Mouse (Mus musculus) cortical plate, adult 2 months (tissue): ENCODE results near the gene Zbtb16. TPM values are rescaled to one million over a fixed set of nuclear protein-coding genes. Genes with fewer than 3 reads are reported as not detected.

Source experiments
- H3K27ac ChIP-seq: fragments of 200-500 bp; 2 replicates; pipeline ENCODE4 v1.5.1; 2012; ENCODE audit warnings: low read length, control low read depth, inconsistent platforms; ENCODE audit not compliant: insufficient read depth
- H3K4me1 ChIP-seq: fragments of 200-500 bp; 2 replicates; pipeline ENCODE4 v1.6.1; 2011; ENCODE audit warnings: low read length; ENCODE audit not compliant: control insufficient read depth, insufficient read depth
- H3K4me3 ChIP-seq: fragments of 200-500 bp; 2 replicates; pipeline ENCODE4 v1.5.1; 2011; ENCODE audit warnings: mild to moderate bottlenecking, low read length, control low read depth; ENCODE audit not compliant: insufficient read depth
- CTCF ChIP-seq: fragments of 200-500 bp; IDR thresholded peaks from 2 replicates; pipeline ENCODE4 v1.5.1; 2011; ENCODE audit warnings: mild to moderate bottlenecking, control low read depth, low read length; ENCODE audit not compliant: insufficient read depth; ENCODE audit errors: extremely low read depth
- POLR2A ChIP-seq: fragments of 200-500 bp; IDR thresholded peaks from 2 replicates; pipeline ENCODE4 v1.6.1; 2011; ENCODE audit warnings: mild to moderate bottlenecking, low read length, control low read depth; ENCODE audit not compliant: insufficient read depth; ENCODE audit errors: extremely low read depth
- polyA plus RNA-seq: library from polyadenylated mRNA; depleted of rRNA; stranded (reverse); fragments of >200 nt; gene quantifications from 2 replicates; pipeline ENCODE4 v1.2.3, GENCODE M21; 2012

The Zbtb16 gene
- polyA plus RNA-seq, 1 experiment: 22.0 TPM

DNA sequence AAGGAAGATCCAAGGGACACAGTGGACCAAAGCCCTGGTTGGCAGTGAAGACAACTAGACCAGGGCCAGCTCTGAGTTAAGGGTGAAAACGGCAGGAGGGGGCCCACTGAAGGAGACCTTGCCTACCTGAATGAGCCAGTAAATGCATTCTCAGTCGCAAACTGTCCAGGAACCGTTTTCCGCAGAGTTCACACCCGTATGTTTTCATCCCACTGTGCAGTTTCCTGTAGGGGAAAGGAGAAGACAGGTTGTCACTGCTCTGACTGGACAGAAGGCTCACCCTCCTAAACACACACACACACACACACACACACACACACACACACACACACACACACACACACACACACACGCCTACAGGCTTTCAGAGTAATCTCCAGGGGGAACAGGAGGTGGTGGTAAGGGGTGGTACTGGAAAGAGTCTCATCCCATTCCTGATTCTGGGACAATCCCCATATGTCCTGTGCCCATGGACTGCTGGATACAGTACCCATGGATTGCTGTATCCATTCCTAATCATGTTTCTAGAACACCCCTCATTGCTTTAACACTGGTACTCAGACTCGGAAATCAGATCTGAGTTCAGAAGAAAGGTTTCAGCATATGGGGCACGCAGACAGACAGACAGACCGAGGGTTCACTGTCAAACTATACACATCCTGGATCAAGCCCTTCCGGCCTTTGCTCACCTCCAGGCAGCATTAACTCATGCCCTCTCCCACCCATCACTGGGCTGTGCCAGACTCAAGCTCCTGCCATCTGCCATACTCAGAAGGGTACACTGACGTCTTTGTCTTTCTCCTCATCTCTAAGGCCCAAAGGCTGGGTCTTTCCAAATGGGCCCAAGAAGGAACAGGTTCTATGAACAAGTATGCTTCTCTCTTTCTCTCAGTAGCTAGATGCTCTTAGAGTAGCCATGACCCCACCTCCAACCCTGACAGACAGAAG, 92.4 kb downstream of the Zbtb16 start:
- H3K27ac ChIP-seq: no peak overlapping the region
- H3K4me3 ChIP-seq: no peak overlapping the region
- TF ChIP-seq CTCF (no peak), POLR2A (no peak)
- peaks cover 24% of the 10 kb centered on the region for H3K4me1 ChIP-seq

DNA sequence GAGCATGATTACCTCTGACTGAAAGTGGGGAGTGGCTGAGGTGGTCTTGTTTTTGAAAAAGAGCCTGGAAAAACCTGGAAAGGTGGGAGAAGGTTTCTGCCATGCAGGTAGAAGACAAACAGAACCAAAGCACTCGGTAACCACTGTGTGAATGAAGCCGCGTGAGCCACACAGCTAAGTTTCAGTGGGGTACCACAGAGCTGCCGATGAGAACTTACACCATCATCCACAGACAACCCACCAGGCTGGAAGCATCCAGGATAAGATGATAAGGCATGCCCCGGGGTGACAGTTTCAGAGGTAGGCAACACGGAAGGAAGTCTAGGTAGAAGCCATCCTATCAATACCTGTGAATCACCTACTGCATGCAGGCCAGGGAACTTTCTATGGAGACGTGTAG, 93.9 kb downstream of the Zbtb16 start:
- no peak for TF ChIP-seq POLR2A
- TF ChIP-seq CTCF: no peak
- Histone ChIP-seq H3K4me3 (no peak overlapping the region), H3K4me1 (peaks cover 24% of the 10 kb centered on the region), H3K27ac (no peak overlapping the region)

DNA sequence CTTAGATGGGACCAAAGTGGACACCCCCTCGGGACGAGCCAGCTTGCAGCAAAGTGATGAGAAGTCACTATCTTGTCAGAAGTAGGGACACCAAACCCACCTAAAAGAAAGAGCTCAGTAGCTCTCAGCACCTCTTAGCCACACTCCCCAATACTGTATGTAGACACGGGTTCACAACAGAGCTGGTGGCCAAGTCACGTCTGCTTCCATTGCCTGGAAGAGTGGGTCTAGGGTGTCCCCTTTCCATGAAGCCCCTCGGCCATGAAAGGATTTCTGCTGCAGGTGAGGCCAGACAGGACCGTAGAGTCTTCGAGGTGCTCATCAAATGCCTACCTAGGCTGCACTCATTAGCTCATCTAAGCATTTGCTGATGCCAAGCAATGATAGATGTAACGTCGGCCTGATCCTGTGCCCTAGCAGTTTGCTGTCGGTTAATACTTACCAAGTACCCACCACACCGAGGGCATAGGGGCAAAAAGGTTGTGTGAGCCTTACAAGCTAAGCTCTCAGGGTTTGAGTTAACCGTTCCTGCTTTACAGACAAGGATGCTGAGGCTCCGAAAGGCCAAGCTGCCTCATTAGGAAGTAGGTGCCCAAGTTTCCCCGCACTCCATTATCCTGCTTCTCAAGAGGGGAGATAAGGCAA, 94.5 kb downstream of the Zbtb16 start:
- Histone ChIP-seq H3K4me3 (no peak overlapping the region), H3K27ac (0 out of 2 replicates have a peak overlapping the region, but pooled peaks have one; percentile 76), H3K4me1 (peaks cover 28% of the 10 kb centered on the region)
- TF ChIP-seq CTCF (no peak), POLR2A (no peak)

DNA sequence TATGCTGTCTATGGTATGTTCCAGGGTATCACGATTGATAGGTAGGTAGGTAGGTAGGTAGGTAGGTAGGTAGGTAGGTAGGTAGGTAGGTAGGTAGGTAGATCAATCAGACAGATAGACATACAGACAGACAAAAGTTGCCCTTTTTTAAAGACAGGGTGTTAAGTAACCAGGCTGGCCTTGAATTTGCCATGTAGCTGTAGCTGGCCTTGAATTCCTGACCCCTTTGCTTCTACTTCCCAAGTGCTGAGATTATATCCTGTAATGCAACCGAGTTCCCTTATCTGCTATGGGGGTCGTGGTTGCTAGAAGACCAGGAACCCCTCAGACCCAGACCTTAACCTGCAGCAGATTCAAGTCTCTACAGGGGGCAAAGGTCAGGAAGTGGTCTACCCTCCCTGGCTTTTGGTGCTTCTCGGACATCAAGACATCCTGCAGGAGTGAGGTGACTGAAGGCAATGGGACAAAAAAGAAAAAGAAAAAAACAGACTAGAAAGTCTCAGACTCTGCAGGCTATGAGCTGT, 95.2 kb downstream of the Zbtb16 start:
- Histone ChIP-seq H3K4me3 (no peak overlapping the region), H3K27ac (peak overlapping the region; percentile 76), H3K4me1 (peaks cover 30% of the 10 kb centered on the region)
- TF ChIP-seq POLR2A (no peak), CTCF (no peak)

DNA sequence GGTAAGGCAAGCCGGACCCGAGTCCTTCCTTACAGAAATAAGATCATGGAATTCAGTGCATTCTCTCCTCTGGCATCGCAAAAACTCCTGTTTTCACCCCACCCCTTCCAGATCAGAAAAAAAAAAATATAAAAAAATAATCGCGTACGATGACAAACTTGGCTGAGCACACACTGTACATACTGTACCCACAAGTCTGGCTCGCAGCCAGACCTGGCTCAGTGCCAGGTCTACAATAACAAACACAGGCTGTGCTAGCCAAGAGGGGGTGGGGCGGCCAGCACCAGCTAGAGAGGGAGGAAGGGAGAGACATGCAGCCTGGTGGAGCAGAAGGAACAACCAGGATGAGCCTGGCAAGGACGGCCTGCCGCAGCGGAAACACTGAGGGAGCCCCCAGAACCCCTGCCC, 95.9 kb downstream of the Zbtb16 start:
- TF ChIP-seq CTCF (no peak), POLR2A (peak; percentile 32; the same call in 1 of the 2 replicates)
- Histone ChIP-seq H3K4me3 (no peak overlapping the region), H3K4me1 (peaks cover 36% of the 10 kb centered on the region), H3K27ac (peak overlapping the region; percentile 76)

DNA sequence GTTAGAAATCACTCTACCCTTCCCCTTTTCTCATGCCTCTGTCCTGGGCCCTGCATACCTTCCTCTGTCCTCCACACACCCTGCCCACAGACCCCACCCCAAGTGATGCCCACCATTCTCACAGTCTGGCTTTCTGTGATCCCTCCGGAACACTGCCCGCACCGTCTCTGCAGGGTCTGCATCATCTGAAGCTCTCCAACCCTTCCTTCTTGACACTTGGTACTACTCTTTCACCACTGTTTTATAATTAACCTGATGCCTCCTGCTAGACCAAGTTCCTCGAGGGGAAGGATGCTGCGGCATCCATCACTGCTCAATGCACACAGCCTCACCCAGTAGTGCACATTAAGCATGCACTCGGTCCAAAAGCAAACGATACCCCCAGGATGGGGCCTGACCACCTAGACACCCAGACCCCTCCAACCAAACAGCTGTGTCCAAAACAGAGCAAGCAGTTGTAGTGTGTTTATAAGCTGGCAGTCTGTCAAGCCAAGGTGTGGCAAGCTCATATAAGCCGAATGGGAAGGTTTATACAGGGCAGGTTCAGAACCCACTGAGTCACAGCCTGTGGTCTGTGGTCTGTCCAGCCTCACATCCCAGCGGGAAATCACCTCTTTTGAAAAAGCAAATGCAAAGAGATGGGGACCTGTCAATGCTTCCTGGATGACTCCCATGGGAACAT, 97.1 kb downstream of the Zbtb16 start:
- TF ChIP-seq POLR2A (no peak), CTCF (no peak)
- peak overlapping the region; percentile 86 for H3K27ac ChIP-seq
- H3K4me3 ChIP-seq: no peak overlapping the region
- peaks cover 35% of the 10 kb centered on the region for H3K4me1 ChIP-seq

DNA sequence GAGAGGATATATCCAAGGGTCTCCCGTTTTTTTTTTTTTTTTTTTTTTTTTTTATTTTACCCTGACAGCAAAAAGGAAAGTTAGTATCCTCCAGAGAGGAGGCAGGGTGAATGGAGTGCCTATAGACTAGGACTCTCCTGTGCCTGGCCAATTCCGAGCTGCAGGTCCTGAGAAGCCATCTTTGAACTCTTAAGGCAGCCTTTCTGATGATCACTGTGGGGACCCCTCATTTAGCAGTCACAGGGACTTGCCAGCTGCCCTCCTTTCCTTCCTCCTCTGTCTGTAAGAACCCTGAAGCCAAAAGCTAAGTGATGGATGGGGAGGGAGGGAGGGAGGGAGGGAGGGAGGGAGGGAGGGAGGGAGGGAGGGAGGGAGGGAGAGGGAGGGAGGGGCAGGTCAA, 98.1 kb downstream of the Zbtb16 start:
- H3K27ac ChIP-seq: peak overlapping the region; percentile 36
- H3K4me1 ChIP-seq: peaks cover 37% of the 10 kb centered on the region
- H3K4me3 ChIP-seq: no peak overlapping the region
- TF ChIP-seq POLR2A: no peak
- TF ChIP-seq CTCF: no peak

DNA sequence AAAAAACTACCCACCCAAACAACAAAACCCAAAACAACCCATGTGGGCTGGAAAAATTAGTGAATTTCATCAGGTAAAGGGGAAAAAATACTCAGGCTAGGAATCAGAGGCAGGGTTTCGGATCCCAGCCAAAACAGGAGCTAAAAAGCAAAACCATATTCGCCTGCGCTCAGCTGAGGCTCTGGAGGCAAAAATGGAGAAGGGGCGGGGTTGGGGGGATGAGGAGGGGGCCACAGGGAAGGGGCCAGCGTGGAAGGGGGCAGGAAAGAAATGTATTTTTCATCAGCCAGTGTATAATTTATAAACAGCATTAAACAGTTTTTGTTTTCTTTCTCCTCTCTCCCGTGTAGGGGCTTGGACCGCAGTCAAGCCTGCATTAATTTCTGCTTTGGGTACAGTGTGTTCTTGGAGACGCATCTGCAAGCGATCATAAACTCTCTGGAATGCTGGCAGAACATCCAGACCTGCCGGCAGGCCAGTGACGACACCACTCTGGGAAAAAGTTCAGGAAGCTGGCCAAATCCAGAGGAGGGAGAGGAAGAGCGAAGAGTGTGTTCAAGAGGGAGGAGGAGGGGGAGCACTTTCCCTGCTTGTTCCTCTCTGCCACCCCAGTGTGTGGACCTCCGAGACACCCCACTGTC, 98.7 kb downstream of the Zbtb16 start:
- TF ChIP-seq POLR2A: no peak
- no peak for TF ChIP-seq CTCF
- H3K4me3 ChIP-seq: no peak overlapping the region
- peaks cover 42% of the 10 kb centered on the region for H3K4me1 ChIP-seq
- H3K27ac ChIP-seq: peak overlapping the region; percentile 98
